Mouse (Mus musculus) skeletal muscle tissue, adult 2 months (tissue): ENCODE results near the gene Syce2.
A peak's percentile ranks its signal among the peaks of the same experiment; 100 is the strongest.
"Not testable (repeated sequence)": the region's sequence is repeated elsewhere in the genome, so short reads cannot be mapped to it uniquely, and the experiment has no call there.

Source experiments
- DNase-seq: peaks from one replicate; pipeline ENCODE4 v3.0.0-alpha.2; 2012; ENCODE audit warnings: low read depth, low spot score

Gene Syce2

GRCm38 (mm10) chr8:84871376-84872308 lies at the start of gene Syce2:
Gene Syce2 (plus strand): TSS chr8:84872111.
- DNase-seq: no peak

GRCm38 (mm10) chr8:84822723-84823122 lies 49.2 kb upstream of the Syce2 start, which contains the start of gene Dand5:
Gene Dand5 (minus strand): TSS chr8:84822823.
- no peak for DNase-seq

DNA sequence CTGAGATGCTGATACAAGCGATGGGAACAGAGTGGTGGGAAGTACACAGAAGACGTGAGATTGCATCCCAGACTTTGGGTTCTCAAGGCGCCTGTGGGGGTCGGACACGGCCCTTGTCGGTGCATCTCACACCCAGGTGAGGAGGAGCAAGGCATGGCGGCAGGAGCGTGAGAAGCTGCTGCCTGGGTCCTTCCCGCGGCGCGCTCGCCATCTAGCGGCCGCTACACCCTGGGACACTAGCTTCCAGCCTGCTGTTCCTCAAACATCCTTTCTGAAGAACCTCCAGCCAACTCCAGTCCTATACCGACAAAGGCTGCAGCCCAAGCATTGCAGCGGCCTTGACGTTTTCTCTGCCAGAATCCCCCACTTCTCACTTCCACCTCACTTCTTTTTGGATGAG lies 48.3 kb upstream of the Syce2 start:
- DNase-seq: no peak

- DNase-seq: no peak
Measured at GRCm38 (mm10) chr8:84825636-84826035, 46.3 kb upstream of the Syce2 start.

- DNase-seq: not testable (repeated sequence)
Measured at GRCm38 (mm10) chr8:84826518-84826917, 45.4 kb upstream of the Syce2 start.

- peak; percentile 77 for DNase-seq
Measured at GRCm38 (mm10) chr8:84831490-84831889, 40.4 kb upstream of the Syce2 start, which contains the start of gene Gadd45gip1. Gene Gadd45gip1 (plus strand): TSS chr8:84831522.

DNA sequence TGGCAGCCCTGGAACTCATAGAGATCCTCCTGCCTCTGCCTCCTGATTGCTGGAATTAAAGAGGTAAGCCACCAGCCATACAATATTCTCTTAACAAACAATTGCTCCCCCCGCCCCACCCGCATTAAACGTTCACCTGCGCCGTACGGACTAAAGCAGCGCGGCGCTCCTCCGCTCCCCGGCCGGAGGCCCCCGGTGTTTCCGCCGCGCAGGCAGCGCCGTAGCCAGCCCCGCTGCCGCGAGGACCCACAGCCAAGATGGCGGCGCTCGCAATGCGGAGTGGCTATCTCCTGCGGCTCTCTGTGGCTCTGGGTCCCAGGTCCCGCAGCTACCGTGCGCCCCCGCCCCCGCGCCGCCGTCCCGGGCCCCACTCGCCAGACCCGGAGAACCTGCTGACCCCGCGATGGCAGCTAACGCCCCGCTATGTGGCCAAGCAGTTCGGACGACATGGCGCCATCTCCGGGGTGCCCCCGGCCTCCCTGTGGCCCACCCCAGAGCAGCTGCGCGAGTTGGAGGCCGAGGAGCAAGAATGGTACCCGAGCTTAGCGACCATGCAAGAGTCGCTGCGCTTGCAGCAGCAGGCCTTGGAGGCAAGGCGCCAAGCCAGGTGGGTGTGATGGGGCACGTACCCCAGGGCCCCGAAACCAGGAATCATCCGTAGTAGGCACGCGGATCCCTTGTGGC lies 39.7 kb upstream of the Syce2 start:
- peak; percentile 62 for DNase-seq

GRCm38 (mm10) chr8:84832759-84833742 lies 38.9 kb upstream of the Syce2 start:
- DNase-seq: no peak

DNA sequence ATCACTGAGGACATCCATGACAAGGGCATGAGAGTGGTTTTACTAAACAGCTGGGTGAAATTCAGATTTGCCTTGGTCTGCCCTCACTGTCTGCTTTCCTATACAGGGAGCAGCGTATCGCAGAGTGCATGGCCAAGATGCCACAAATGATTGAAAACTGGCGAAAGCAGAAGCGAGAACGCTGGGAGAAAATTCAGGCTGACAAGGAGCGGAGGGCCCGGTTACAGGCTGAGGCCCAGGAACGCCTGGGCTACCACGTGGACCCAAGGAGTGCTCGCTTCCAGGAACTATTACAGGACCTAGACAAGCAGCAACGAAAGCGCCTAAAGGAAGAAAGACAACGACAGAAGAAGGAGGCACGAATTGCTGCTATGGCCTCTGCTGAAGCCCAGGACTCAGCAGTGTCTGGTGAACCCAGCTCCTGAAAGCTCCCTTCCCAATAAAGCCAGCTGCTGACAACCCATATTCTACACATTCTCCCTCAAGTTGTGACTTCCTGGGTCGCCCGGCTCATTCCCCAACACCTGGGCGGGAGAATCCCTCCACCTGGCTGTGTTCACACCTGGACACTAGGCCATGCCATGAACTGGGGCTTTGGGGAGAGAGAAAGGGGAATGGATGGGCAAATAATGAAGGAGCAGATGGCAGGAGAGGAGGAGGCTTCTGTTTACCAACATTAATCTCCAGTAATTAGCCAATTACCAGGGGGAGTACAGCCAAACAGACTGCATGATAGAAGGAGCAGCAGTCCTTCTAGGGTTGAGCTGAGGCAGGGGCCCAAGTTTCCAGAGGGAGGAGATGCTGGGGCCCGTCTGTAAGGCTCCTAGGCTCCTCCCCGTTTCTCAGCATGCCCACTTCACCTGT lies 37.7 kb upstream of the Syce2 start:
- DNase-seq: no peak

DNA sequence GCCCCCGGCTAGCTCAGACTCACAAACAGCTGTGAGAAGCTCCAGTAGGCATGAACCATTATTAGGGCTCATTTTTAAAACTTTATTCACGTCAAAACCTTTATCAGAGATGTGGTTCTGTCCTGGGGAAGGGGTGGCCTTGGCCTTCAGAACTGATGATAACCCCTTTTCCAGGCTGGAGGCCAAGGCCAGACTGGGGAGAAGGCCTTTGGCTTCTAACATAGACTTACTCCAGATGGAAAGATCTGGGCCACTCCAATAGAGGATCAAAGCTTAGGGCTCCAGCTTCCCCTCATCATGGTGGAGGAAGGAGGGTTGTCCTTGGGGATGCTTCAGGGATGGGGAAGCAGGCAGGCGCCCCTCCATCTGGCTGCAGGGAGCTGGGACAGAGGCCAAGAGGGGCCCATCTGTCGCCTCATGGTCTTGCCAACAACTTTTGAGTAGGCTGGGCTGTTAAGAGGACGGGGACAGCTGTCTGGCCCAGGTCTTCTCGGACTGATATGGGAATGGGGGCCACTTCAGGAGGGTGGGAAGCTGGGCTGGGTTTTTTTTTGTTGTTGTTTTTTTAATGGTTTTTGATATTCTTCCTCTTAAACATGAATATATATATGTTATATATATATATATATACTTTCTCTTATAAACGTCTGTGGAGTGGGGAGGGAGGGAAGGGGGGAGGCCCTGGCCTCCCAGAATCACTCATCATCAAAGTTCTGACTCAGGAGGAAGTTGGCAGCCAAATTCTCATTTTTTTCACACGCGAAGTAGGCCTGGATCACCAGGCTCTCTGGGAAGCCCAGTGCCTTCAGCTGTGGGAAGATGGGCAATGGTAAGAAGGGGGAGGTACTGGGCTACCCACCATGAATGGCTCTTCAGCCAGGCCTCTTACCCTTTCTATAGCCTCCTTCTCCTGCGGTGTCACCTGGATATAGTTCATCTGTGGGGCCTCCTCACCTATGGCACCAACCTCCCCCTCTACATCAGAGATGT lies 36.8 kb upstream of the Syce2 start:
- no peak for DNase-seq

GRCm38 (mm10) chr8:84837149-84837911 lies 34.6 kb upstream of the Syce2 start:
- DNase-seq: no peak

DNA sequence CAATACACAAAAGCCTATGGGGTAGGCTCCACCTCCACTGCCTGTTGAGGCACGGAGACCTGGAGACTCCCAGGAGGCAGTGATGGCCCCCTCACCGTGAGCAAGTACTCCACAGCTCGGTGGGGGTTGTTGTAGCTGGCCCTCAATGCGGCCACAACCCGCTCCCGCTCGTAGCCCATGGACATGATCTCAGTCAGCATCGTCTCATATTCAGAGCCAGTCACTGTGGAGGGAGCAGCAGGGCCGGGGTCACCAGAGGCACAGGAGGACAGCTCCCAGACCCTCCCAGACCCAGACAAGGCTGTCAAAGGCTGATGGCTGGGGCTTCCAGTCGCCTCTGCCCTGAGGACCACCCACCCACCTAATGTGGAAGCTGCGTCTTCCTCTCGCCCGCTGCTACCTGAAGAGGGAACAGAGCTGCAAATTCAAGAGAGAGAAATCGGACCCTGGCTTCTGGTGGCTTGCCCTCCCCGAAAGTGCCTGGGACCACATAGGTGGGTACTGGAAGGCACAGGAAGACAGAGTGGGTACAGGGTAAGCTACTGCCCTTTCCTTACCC lies 33.9 kb upstream of the Syce2 start:
- DNase-seq: no peak

GRCm38 (mm10) chr8:84838513-84838912 lies 33.4 kb upstream of the Syce2 start:
- DNase-seq: no peak

- no peak for DNase-seq
Measured at GRCm38 (mm10) chr8:84839411-84839810, 32.5 kb upstream of the Syce2 start.

DNA sequence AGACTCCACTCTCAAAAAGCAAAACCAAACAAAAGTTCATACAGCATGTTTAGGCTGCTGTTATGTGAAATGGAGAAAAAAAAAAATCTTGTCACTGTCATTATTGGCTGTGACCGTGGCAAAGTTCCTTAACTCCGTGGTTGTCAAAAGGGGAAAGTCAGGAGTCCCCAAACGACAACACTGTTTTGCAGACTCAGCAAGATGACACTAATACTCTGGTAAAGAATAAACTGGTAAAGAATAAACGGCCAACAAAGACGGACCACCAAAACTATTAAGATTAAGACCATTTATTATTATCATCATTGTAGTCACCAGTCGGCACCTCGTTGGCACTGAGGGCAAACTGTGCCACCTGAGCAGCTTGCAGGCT lies 32.0 kb upstream of the Syce2 start:
- no peak for DNase-seq

GRCm38 (mm10) chr8:84840248-84840999 lies 31.5 kb upstream of the Syce2 start, which contains the start of gene Rad23a:
Gene Rad23a (minus strand): TSS chr8:84840665.
- DNase-seq: peak; percentile 89

GRCm38 (mm10) chr8:84841514-84841913 lies 30.4 kb upstream of the Syce2 start:
- no peak for DNase-seq
